Mouse (Mus musculus) neural tube, embryonic 13.5 days (tissue): ENCODE data around the gene Tfap2c. TPM values are rescaled to one million over a fixed set of nuclear protein-coding genes. Genes with fewer than 3 reads are reported as not detected.
A peak's percentile ranks its signal among the peaks of the same experiment; 100 is the strongest.

Experiments used
- ATAC-seq: fragments of 200-750 bp; cut with Nextera tagmentation; 2 replicates; pipeline ENCODE4 v1.8.0; 2017; ENCODE audit warnings: low read depth, mild to moderate bottlenecking, moderate TSS enrichment, moderate library complexity
- H3K27ac ChIP-seq: fragments of 300-500 bp; sonication (generic); replicated peaks from 2 replicates; pipeline ENCODE4 v1.5.1; 2015; ENCODE audit warnings: moderate library complexity, mild to moderate bottlenecking, inconsistent platforms
- H3K27me3 ChIP-seq: fragments of 300-500 bp; sonication (generic); 2 replicates; pipeline ENCODE4 v1.6.1; 2015; ENCODE audit warnings: mild to moderate bottlenecking, inconsistent platforms
- H3K36me3 ChIP-seq: fragments of 300-500 bp; sonication (generic); 2 replicates; pipeline ENCODE4 v1.6.1; 2015; ENCODE audit warnings: mild to moderate bottlenecking, inconsistent platforms
- H3K4me1 ChIP-seq: fragments of 300-500 bp; sonication (generic); replicated peaks from 2 replicates; pipeline ENCODE4 v1.6.1; 2015; ENCODE audit warnings: inconsistent platforms
- H3K4me2 ChIP-seq: fragments of 300-500 bp; sonication (generic); 2 replicates; pipeline ENCODE4 v1.6.1; 2015; ENCODE audit warnings: inconsistent platforms, mild to moderate bottlenecking, moderate library complexity
- H3K4me3 ChIP-seq: fragments of 300-500 bp; sonication (generic); 2 replicates; pipeline ENCODE4 v1.5.1; 2015; ENCODE audit warnings: mild to moderate bottlenecking, inconsistent platforms
- H3K9ac ChIP-seq: fragments of 300-500 bp; sonication (generic); 2 replicates; pipeline ENCODE4 v1.6.1; 2015; ENCODE audit warnings: moderate library complexity, mild to moderate bottlenecking, inconsistent platforms
- H3K9me3 ChIP-seq: fragments of 300-500 bp; sonication (generic); 2 replicates; pipeline ENCODE4 v1.6.1; 2016; ENCODE audit warnings: inconsistent platforms
- WGBS: fragments of 180-500 bp; shearing (Covaris S2); methylation state at CpG from one replicate; pipeline ENCODE4 v1.1.7; 2015; 5-methylcytosine and 5-hydroxymethylcytosine counted together
- polyA plus RNA-seq: library from polyadenylated mRNA; unstranded; fragments of >200 nt; fragmentation: Nextera tagmentation; extraction: Ambion mirVana; gene quantifications from 2 replicates; pipeline ENCODE4 v1.2.1, GENCODE M21; 2015

The Tfap2c gene
- polyA plus RNA-seq, 1 experiment from 2014 or later, result 0.60 TPM

GRCm38 (mm10) chr2:172554211-172554610 lies 4.8 kb downstream of the Tfap2c start:
- Histone ChIP-seq H3K4me2 (no peak overlapping the region), H3K27me3 (peaks cover 94% of the 10 kb centered on the region), H3K36me3 (no peaks in the 10 kb centered on the region), H3K9ac (no peak overlapping the region), H3K4me1 (peaks cover 27% of the 10 kb centered on the region), H3K9me3 (no peaks in the 10 kb centered on the region), H3K4me3 (no peak overlapping the region), H3K27ac (no peak overlapping the region)
- WGBS, result 77% methylated on average over 9 of the region's 9 CpGs
- no peak for ATAC-seq

- H3K4me3 ChIP-seq, result no peak overlapping the region
- WGBS, result 47% methylated on average over 21 of the region's 21 CpGs
- no peak overlapping the region for H3K27ac ChIP-seq
- H3K9ac ChIP-seq, result no peak overlapping the region
- H3K4me1 ChIP-seq, result peaks cover 4% of the 10 kb centered on the region; the same call in 1 of the 2 replicates
- peaks cover 74% of the 10 kb centered on the region for H3K27me3 ChIP-seq
- H3K9me3 ChIP-seq, result no peaks in the 10 kb centered on the region
- ATAC-seq, result no peak
- no peaks in the 10 kb centered on the region for H3K36me3 ChIP-seq
- H3K4me2 ChIP-seq, result no peak overlapping the region
Measured at GRCm38 (mm10) chr2:172558674-172559468, 9.5 kb downstream of the Tfap2c start.

DNA sequence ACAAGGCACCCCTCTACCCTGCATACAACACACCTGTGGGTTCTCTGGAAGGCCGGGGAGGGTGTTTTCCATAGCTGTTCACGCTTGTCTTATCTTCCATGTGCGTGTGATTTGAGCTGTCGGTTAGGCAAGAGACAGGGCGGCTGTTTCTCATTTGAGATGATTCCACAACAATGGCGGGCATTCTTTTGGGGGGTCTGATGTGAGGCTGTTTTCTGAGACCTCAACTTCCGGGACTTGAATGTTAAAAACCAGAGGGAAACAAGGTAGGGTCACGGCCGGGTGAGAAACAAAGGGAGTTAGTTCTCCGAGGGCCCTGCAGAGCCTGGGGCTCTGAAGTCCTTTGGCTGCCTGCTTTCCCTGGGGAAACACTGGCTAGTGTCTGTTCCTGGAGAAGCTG lies 11.6 kb downstream of the Tfap2c start:
- H3K27ac ChIP-seq, result no peak overlapping the region
- no peaks in the 10 kb centered on the region for H3K9me3 ChIP-seq
- H3K36me3 ChIP-seq, result no peaks in the 10 kb centered on the region
- peaks cover 53% of the 10 kb centered on the region for H3K27me3 ChIP-seq
- WGBS, result 36% methylated on average over 10 of the region's 10 CpGs
- no peak overlapping the region for H3K9ac ChIP-seq
- ATAC-seq, result no peak
- peaks cover 4% of the 10 kb centered on the region; the same call in 1 of the 2 replicates for H3K4me1 ChIP-seq
- no peak overlapping the region for H3K4me3 ChIP-seq
- no peak overlapping the region for H3K4me2 ChIP-seq

- H3K36me3 ChIP-seq, result no peaks in the 10 kb centered on the region
- no peak overlapping the region for H3K9ac ChIP-seq
- H3K4me3 ChIP-seq, result no peak overlapping the region
- H3K27ac ChIP-seq, result no peak overlapping the region
- no peak overlapping the region for H3K4me2 ChIP-seq
- 89% methylated on average over 9 of the region's 9 CpGs for whole genome bisulfite sequencing
- H3K4me1 ChIP-seq, result no peaks in the 10 kb centered on the region
- no peaks in the 10 kb centered on the region for H3K27me3 ChIP-seq
- no peaks in the 10 kb centered on the region for H3K9me3 ChIP-seq
- ATAC-seq, result no peak
Measured at GRCm38 (mm10) chr2:172567835-172568234, 18.4 kb downstream of the Tfap2c start.

- Histone ChIP-seq H3K9me3 (no peaks in the 10 kb centered on the region), H3K9ac (no peak overlapping the region), H3K27me3 (no peaks in the 10 kb centered on the region), H3K27ac (no peak overlapping the region), H3K4me1 (no peaks in the 10 kb centered on the region), H3K4me3 (no peak overlapping the region), H3K4me2 (no peak overlapping the region), H3K36me3 (no peaks in the 10 kb centered on the region)
- ATAC-seq, result no peak
- WGBS, result 83% methylated on average over 2 of the region's 2 CpGs
Measured at GRCm38 (mm10) chr2:172568466-172568865, 19.1 kb downstream of the Tfap2c start.

DNA sequence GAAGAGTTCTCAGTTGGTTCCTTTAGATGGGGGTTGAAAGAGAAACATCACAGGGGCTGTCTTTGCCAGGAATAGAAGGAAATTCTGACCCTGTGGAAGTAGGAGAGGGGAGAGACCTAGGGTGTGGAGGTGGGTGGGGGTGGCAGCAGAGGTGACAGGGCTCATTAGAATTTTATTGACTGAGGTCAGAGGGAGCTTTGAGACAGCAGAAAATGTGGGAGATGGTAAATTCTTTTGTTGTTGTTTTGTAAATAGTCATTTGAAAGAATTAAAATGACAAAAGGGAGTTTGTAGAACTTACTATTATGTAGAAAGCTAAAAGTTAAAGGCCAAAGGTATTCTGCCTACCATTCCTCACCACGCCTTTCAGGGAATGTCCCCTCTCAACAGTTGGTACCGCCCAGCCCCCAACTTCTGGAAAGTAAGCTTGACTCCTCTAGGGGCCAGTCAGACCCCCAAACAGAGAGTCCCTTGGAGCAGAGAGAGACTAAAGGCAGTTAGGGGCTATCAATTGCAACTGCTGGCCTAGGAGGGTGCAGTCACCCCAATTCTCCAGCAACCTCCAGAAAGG lies 27.9 kb downstream of the Tfap2c start:
- Histone ChIP-seq H3K9me3 (no peaks in the 10 kb centered on the region), H3K27me3 (peaks cover 12% of the 10 kb centered on the region), H3K4me2 (no peak overlapping the region), H3K27ac (no peak overlapping the region), H3K36me3 (no peaks in the 10 kb centered on the region), H3K4me3 (no peak overlapping the region), H3K9ac (no peak overlapping the region), H3K4me1 (peaks cover 17% of the 10 kb centered on the region)
- no peak for ATAC-seq
- WGBS, result 24% methylated on average over 2 of the region's 2 CpGs

DNA sequence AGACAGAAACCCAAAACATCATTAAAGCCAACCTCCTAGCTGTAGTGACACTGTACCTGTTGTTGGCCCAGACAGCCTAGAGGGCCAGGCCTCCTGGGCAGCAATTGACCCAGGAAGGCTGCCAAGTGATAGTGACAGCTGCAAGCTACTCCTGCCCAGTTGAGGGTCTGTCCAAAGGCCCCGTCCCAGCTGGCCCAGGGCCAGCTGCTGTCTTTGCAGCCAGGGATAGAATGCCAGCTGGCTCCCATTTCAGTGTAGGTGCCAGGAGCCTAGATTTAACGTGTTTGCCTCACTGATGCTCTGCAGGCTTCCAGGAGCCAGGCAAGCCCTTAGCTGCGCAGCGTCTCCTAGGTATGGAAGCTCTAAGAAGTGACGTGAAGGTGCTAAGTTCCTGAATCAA lies 29.8 kb downstream of the Tfap2c start:
- H3K9me3 ChIP-seq, result no peaks in the 10 kb centered on the region
- ATAC-seq, result peak; percentile 76
- no peaks in the 10 kb centered on the region for H3K36me3 ChIP-seq

DNA sequence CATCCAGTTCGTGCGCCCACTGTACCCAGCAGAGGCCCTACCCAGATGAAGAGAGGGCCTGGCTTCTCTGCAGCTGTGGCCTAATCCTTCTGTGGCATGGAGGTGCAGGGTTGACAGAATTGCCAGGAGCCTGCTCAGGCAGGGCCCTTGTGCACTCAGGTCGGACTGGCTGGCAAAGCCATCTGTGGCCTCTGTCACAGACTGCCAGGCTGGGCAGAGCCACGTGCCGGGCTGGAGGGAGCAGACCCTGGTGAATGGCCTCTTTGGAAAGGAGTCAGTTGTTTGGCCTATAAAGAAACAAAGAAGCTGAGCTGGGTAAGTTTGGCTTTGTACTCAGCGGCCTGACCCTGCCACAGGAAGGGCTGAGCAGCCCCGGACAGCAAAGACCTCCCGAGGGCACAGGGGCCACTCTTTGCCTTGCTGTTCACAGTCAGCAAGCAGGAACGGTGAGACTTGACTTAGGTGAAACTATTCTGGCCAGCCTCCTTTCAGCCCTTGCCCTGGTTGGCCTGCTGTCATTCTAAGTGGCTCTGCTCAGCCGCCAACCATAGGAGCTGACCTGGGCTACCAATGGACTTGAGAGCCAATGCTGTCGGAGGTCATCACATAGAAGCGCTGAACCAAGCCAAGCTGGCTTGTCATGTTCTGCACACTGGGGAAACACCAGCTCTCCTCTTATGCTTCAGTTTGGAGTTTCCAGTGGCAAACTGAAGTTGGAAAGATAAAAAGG lies 31.3 kb downstream of the Tfap2c start:
- 43% methylated on average over 12 of the region's 12 CpGs for WGBS
- ATAC-seq, result no peak
- Histone ChIP-seq H3K27me3 (peaks cover 24% of the 10 kb centered on the region), H3K27ac (no peak overlapping the region), H3K4me1 (peaks cover 17% of the 10 kb centered on the region), H3K9me3 (no peaks in the 10 kb centered on the region), H3K4me3 (no peak overlapping the region), H3K9ac (no peak overlapping the region), H3K4me2 (no peak overlapping the region), H3K36me3 (no peaks in the 10 kb centered on the region)

More for the DNA sequence above, 29.8 kb downstream of the Tfap2c start:
- WGBS, result 45% methylated on average over 5 of the region's 5 CpGs
- Histone ChIP-seq H3K27me3 (peaks cover 15% of the 10 kb centered on the region), H3K9ac (no peak overlapping the region), H3K4me2 (no peak overlapping the region), H3K4me1 (peaks cover 17% of the 10 kb centered on the region), H3K27ac (no peak overlapping the region), H3K4me3 (no peak overlapping the region)

- no peaks in the 10 kb centered on the region for H3K36me3 ChIP-seq
- peaks cover 25% of the 10 kb centered on the region for H3K27me3 ChIP-seq
- peaks cover 17% of the 10 kb centered on the region for H3K4me1 ChIP-seq
- no peak overlapping the region for H3K27ac ChIP-seq
- H3K9ac ChIP-seq, result no peak overlapping the region
- 13% methylated on average over 7 of the region's 7 CpGs for WGBS
- no peak overlapping the region for H3K4me3 ChIP-seq
- no peak overlapping the region for H3K4me2 ChIP-seq
- H3K9me3 ChIP-seq, result no peaks in the 10 kb centered on the region
- ATAC-seq, result no peak
Measured at GRCm38 (mm10) chr2:172583312-172583711, 33.9 kb downstream of the Tfap2c start.

- Histone ChIP-seq H3K27me3 (peaks cover 20% of the 10 kb centered on the region), H3K4me3 (no peak overlapping the region), H3K4me1 (peaks cover 4% of the 10 kb centered on the region; the same call in 1 of the 2 replicates), H3K27ac (no peak overlapping the region), H3K4me2 (no peak overlapping the region), H3K9ac (no peak overlapping the region), H3K9me3 (no peaks in the 10 kb centered on the region), H3K36me3 (no peaks in the 10 kb centered on the region)
- no peak for ATAC-seq
- WGBS, result 92% methylated on average over 6 of the region's 6 CpGs
Measured at GRCm38 (mm10) chr2:172585329-172585728, 35.9 kb downstream of the Tfap2c start.

GRCm38 (mm10) chr2:172589048-172589447 lies 39.7 kb downstream of the Tfap2c start:
- Histone ChIP-seq H3K9ac (no peak overlapping the region), H3K27me3 (peaks cover 10% of the 10 kb centered on the region), H3K4me3 (no peak overlapping the region), H3K4me2 (no peak overlapping the region), H3K36me3 (no peaks in the 10 kb centered on the region), H3K9me3 (no peaks in the 10 kb centered on the region), H3K27ac (no peak overlapping the region), H3K4me1 (no peaks in the 10 kb centered on the region)
- WGBS, result 86% methylated on average over 1 of the region's 1 CpGs
- no peak for ATAC-seq

DNA sequence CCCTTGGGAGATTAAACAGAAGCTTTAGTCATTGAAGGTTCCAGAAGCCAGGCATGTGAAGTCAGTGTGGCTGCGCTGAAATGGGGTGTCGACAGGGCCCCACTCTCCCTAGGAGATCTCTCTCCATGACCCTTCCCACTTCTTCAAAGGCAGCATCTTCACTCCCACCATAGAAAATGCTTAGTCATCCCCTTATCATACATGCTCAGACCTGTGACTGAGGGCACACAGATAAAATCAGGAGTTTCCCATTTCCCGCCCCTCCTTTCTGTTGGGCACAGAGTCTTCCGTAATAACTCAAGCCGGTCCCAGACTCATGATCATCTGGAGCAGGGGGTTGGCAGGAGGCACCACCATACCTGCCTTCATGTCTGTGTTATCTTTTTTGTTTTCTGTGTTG lies 41.4 kb downstream of the Tfap2c start:
- Histone ChIP-seq H3K36me3 (no peaks in the 10 kb centered on the region), H3K9me3 (no peaks in the 10 kb centered on the region), H3K27me3 (0 out of 2 replicates have a peak, but pooled peaks cover 2% of the 10 kb centered on the region), H3K27ac (no peak overlapping the region), H3K4me2 (no peak overlapping the region), H3K4me3 (no peak overlapping the region), H3K9ac (no peak overlapping the region), H3K4me1 (no peaks in the 10 kb centered on the region)
- 92% methylated on average over 5 of the region's 5 CpGs for WGBS
- no peak for ATAC-seq
